Mouse (Mus musculus) megakaryocyte, adult 5-6 weeks (primary cell): ENCODE measurements at regions not wholly inside any gene's neighbourhood (a gene's known extent, or its start where the extent isn't known, plus 50 kb on each side); places are given as distances from the start of the nearest gene placed in this dataset.
A peak's percentile ranks its signal among the peaks of the same experiment; 100 is the strongest.

ENCODE experiments used
- ATAC-seq: 2 replicates; pipeline ENCODE4 v1.8.0; 2016; ENCODE audit warnings: mild to moderate bottlenecking, inconsistent platforms; ENCODE audit not compliant: poor library complexity, severe bottlenecking

DNA sequence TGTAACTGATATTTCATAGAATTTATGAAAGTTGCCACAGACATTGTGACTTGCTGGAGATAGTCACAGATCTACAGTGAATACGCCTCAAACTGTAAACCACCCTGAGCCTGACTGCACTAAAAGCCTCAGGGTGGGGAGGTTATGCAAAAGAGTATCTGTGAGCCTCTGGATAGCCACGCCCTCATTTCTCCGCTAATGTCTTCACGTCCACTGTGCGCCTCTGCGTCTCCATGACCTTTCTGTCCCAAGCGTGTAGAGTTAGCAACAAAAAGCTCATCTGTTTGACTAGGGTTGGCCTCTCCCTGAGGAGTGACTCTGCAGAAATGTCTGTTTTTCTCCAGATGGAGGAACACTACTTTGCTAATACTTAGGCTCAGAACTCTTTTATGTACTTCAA lies 170.8 kb upstream of the Gm49356 start:
- no peak for ATAC-seq

DNA sequence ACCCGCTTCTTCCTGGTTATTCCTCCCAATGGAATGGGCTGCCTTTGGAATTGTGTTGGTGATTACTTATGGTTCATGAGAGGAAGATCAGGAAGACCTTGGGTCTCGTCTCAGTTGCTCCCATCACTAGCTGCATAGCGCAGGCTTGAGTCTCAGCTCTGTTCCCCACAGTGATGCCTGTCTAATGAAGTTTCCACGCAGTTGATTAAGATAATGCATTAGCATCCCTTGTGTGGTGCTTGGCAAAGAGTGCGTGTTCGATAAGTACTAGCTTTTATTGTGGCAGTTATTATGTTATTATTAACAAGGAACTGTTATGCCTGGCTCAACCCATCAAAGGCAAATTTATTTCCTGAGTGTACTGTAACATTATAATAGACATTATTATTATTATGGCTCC lies 169.7 kb upstream of the Gm49356 start:
- no peak for ATAC-seq

DNA sequence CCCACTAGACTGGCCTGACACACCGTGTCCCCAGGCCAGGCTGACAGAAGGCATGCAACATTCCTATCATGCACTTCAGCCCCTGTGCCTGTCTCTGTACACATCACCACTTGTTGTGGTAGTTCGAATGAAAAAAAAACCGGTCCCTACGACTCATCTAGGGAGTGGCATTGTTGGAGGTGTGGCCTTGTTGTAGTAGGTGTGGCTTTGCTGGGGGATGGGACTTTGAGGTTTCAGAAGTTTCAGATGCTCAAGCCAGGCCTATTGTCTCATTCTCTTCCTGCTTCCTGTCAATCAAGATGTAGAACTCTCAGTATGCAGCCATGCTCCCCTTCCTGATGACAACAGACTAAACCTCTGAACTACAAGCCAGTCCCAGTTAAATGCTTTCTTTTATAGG lies 162.1 kb upstream of the Gm49356 start:
- ATAC-seq: no peak

DNA sequence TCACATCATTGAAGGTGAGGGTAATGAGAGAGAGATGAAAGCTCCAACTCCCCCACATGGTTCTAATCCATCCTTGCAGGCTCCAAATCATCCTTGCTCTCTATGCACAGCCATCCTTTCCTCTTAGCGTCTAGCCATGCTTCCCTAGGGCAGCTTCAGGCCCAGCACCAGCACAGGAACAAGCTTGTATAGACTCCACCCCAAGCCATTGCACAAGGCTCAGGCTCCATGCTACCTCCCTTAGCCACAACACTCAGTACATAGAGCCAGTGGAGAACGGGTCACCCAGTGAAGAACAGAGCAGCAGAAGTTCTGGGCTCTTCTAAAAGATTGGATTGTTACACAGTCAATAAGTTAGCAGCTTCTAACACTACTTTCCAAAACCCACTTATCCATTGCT lies 160.8 kb upstream of the Gm49356 start:
- ATAC-seq: peak; percentile 75

DNA sequence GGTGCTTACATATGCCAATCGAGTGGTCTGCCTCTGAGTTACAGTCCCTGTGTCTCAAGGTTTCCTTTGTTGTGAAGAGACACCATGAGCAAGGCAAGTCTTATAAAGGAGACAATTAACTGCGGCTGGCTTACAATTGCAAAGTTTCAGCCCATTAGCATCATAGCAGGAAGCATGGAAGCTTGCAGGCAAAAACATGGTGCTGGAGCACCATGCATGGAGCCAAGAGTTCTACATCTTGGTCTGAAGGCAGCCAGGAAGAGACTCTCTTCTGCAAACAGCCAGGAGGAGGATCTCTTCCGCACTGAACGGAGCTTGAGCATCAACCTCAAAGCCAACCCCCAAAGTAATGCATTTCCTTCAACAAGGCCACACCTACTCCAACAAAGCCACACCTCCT lies 158.2 kb upstream of the Gm49356 start:
- no peak for ATAC-seq

DNA sequence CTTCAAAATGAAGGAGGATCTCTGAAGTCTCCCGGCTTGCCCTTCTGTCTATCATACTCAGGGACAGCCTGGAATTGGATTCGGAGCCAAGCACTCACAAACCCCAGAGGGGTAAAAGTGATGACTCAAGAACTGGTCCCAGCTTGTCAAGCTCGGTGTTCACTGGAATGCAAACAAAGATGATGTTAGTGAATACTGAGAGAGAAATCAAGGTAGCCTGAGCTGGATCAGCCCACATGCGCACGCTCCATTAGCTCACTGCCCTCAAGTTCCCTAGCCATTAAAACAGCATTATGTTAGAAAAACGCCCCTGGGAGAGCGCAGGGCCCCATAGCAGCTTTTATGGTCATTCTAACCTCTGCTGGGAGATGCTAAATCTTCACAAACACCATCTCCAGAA lies 157.8 kb upstream of the Gm49356 start:
- ATAC-seq: no peak

DNA sequence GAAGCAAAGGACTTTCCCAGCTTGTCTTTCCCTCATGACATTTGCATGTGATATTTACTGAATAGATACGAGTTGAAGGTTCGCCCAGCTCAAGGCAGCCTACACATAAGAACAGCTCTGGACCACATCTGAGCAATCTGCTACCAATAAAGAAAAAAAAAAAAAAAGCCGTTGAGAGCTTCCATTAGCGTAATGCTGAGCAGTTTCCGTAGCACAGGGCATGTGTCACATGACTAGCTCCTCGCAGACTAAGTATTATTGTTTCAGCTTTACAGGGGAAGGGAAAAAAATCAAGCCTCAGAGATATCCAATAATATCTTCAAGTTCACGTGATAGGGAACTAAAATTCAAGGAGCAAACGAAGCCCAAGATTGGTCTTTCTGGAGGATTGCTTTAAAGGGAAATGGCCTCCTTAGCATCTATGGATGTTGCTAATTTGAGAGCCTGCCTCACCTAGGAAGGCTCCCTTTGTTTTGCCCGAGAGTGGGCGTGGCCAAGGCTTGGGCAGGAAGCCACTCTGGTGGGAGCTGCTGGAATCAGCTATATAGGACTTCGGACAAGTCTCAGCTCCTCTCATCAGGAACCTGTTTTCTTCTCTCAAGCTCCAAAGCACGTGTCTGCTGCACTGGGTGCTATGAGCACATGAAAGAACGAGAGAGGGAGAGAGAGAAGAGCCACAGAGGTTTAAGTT lies 157.0 kb upstream of the Gm49356 start:
- no peak for ATAC-seq
